Mouse (Mus musculus): ENCODE results near the gene Krtap19-2. TPM values are rescaled to one million over a fixed set of nuclear protein-coding genes. Genes with fewer than 3 reads are reported as not detected.

Gene Krtap19-2
- not detected in 2 replicates for polyA plus RNA-seq (2015; fragmentation: Nextera tagmentation; extraction: Ambion mirVana)

- Histone ChIP-seq H3K4me2 (replicated peaks) (no peak within 1 kb of the TSS), H3K27me3 (replicated peaks) (no peaks in the 10 kb centered on the region), H3K4me3 (replicated peaks) (no peak within 1 kb of the TSS), H3K9ac (no peak within 1 kb of the TSS), H3K36me3 (no peaks in the 10 kb centered on the region), H3K9me3 (no peaks in the 10 kb centered on the region), H3K27ac (no peak within 1 kb of the TSS), H3K4me1 (replicated peaks) (no peaks in the 10 kb centered on the region)
- no peak for ATAC-seq
- WGBS, result 92% methylated on average over 3 of the region's 3 CpGs
These were observed at the start of gene Krtap19-2 for GRCm38 (mm10) chr16:88874169-88874568. TSS of gene Krtap19-2 (minus strand) at chr16:88874269.

- H3K4me3 ChIP-seq (replicated peaks), result no peak within 1 kb of the TSS
- 90% methylated on average over 6 of the region's 6 CpGs for WGBS
- ATAC-seq, result no peak
These were observed 22.3 kb upstream of the Krtap19-2 start, which contains the start of gene Krtap19-5 for GRCm38 (mm10) chr16:88896357-88896756. TSS of gene Krtap19-5 (minus strand) at chr16:88896457.

DNA sequence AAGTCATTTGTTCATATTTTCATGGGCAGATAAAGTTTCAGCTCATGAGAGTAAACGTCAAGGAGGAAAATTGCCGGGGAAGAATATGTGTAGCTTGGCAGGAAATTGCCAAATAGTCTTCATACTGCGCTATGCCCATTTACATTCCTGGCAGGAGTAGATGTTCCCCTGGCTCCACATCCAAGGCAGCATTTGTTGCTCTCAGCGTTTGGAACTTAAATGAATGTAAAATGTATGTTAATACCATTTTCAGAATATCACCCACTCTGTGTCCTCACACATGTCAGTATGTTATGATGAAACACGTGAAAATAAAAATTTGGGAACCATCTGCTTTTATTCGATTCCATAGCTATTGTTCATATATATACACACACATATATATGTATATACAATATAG, 12.8 kb upstream of the Krtap19-2 start:
- no peak overlapping the region for H3K9ac ChIP-seq
- H3K27me3 ChIP-seq (replicated peaks), result no peaks in the 10 kb centered on the region
- no peak overlapping the region for H3K27ac ChIP-seq
- no peak for ATAC-seq
- H3K36me3 ChIP-seq, result no peaks in the 10 kb centered on the region
- H3K9me3 ChIP-seq, result no peaks in the 10 kb centered on the region
- H3K4me1 ChIP-seq (replicated peaks), result no peaks in the 10 kb centered on the region
- no peak overlapping the region for H3K4me2 ChIP-seq (replicated peaks)
- WGBS, result 86% methylated on average over 6 of the region's 6 CpGs
- no peak overlapping the region for H3K4me3 ChIP-seq (replicated peaks)

More at GRCm38 (mm10) chr16:88896357-88896756, 22.3 kb upstream of the Krtap19-2 start, which contains the start of gene Krtap19-5:
- H3K27ac ChIP-seq, result no peak within 1 kb of the TSS
- H3K36me3 ChIP-seq, result no peaks in the 10 kb centered on the region
- no peaks in the 10 kb centered on the region for H3K27me3 ChIP-seq (replicated peaks)
- no peak within 1 kb of the TSS for H3K4me2 ChIP-seq (replicated peaks)
- no peaks in the 10 kb centered on the region for H3K4me1 ChIP-seq (replicated peaks)
- H3K9ac ChIP-seq, result no peak within 1 kb of the TSS
- H3K9me3 ChIP-seq, result no peaks in the 10 kb centered on the region

GRCm38 (mm10) chr16:88884989-88885388, 10.9 kb upstream of the Krtap19-2 start, which contains the start of gene Krtap19-4:
TSS of gene Krtap19-4 (minus strand) at chr16:88885089.
- no peak within 1 kb of the TSS for H3K27ac ChIP-seq
- H3K9me3 ChIP-seq, result no peaks in the 10 kb centered on the region
- H3K4me1 ChIP-seq (replicated peaks), result no peaks in the 10 kb centered on the region
- H3K36me3 ChIP-seq, result no peaks in the 10 kb centered on the region
- no peak within 1 kb of the TSS for H3K9ac ChIP-seq
- WGBS, result 93% methylated on average over 5 of the region's 5 CpGs
- no peak within 1 kb of the TSS for H3K4me3 ChIP-seq (replicated peaks)
- H3K4me2 ChIP-seq (replicated peaks), result no peak within 1 kb of the TSS
- no peaks in the 10 kb centered on the region for H3K27me3 ChIP-seq (replicated peaks)
- no peak for ATAC-seq

DNA sequence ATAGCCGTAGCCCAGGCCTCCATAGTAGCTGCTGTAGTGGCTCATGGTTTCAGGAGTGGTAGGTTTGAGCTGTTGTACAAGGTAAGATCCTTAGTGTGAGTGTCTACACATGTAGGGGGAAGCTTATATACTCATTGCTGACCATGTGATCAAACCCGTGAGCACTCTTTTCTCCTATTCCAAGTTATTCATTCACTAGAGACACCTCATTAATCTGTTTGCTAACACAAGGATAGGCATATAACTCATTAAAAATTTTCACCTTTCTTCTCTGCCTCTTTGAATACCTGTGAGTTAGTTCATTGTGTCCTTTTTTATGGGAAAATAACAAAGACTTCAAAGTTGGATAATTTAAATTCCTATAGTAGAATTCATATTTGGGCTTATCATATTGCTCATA, 3.9 kb upstream of the Krtap19-2 start, which contains the start of gene Krtap19-3:
Gene Krtap19-3 (minus strand): TSS at position 101 of the 400 bp plus-strand sequence.
- no peaks in the 10 kb centered on the region for H3K27me3 ChIP-seq (replicated peaks)
- no peak within 1 kb of the TSS for H3K4me2 ChIP-seq (replicated peaks)
- 85% methylated on average over 2 of the region's 2 CpGs for WGBS
- no peak for ATAC-seq
- H3K9me3 ChIP-seq, result no peaks in the 10 kb centered on the region
- H3K36me3 ChIP-seq, result no peaks in the 10 kb centered on the region
- no peaks in the 10 kb centered on the region for H3K4me1 ChIP-seq (replicated peaks)
- no peak within 1 kb of the TSS for H3K4me3 ChIP-seq (replicated peaks)
- no peak within 1 kb of the TSS for H3K27ac ChIP-seq
- H3K9ac ChIP-seq, result no peak within 1 kb of the TSS

DNA sequence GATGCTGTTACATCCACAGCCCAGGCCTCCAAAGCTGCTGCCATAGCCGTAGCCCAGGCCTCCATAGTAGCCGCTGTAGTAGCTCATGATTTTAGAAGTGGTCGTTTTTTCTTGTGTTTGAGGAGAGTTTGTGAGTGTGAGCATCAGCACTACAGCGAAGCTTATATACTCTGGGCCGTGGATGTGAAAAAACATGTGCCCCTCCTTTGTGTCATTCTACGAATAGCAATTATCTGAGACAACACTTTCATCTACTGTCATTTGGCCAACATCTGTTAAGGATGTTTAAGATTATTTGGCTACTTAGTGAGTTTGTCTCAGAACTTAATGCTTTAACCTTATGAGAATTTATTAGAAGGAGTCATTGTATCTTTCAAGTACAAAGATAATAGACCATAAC, 4.8 kb downstream of the Krtap19-2 start, which contains the start of gene Krtap19-1:
Gene Krtap19-1 (minus strand): TSS at position 101 of the 400 bp plus-strand sequence.
- Histone ChIP-seq H3K4me1 (replicated peaks) (no peaks in the 10 kb centered on the region), H3K4me3 (replicated peaks) (no peak within 1 kb of the TSS), H3K36me3 (no peaks in the 10 kb centered on the region), H3K9ac (no peak within 1 kb of the TSS), H3K4me2 (replicated peaks) (no peak within 1 kb of the TSS), H3K27ac (no peak within 1 kb of the TSS), H3K27me3 (replicated peaks) (no peaks in the 10 kb centered on the region), H3K9me3 (no peaks in the 10 kb centered on the region)
- WGBS, result 91% methylated on average over 6 of the region's 6 CpGs
- ATAC-seq, result no peak

GRCm38 (mm10) chr16:88864887-88865407, 9.1 kb downstream of the Krtap19-2 start:
- 81% methylated on average over 4 of the region's 4 CpGs for WGBS
- Histone ChIP-seq H3K36me3 (no peaks in the 10 kb centered on the region), H3K27ac (no peak overlapping the region), H3K4me1 (replicated peaks) (no peaks in the 10 kb centered on the region), H3K4me3 (replicated peaks) (no peak overlapping the region), H3K27me3 (replicated peaks) (no peaks in the 10 kb centered on the region), H3K4me2 (replicated peaks) (no peak overlapping the region), H3K9ac (no peak overlapping the region), H3K9me3 (no peaks in the 10 kb centered on the region)
- ATAC-seq, result no peak

DNA sequence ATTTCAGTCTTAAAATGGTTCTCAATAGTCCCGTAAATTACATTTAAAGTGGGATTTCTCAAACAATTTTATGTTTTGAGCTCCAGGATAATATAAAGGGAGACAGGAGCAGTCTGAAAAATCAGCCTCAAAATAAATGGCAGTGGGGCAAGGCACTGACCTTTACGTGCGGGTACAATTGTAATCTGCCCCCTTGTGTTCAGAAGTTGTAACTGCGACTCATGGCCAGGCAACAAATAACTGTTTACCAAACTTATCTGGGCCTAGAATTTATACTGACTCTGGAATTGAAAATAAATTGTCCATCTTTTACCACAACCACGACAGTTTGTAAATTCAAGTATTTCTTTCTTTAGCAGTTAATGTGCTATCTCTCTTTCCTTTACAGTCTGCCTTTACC, 22.6 kb downstream of the Krtap19-2 start:
- WGBS, result 14% methylated on average over 5 of the region's 5 CpGs
- Histone ChIP-seq H3K9ac (no peak overlapping the region), H3K4me2 (replicated peaks) (no peak overlapping the region), H3K36me3 (no peaks in the 10 kb centered on the region), H3K27ac (no peak overlapping the region), H3K9me3 (no peaks in the 10 kb centered on the region), H3K4me3 (replicated peaks) (no peak overlapping the region), H3K27me3 (replicated peaks) (no peaks in the 10 kb centered on the region), H3K4me1 (replicated peaks) (no peaks in the 10 kb centered on the region)
- ATAC-seq, result no peak

DNA sequence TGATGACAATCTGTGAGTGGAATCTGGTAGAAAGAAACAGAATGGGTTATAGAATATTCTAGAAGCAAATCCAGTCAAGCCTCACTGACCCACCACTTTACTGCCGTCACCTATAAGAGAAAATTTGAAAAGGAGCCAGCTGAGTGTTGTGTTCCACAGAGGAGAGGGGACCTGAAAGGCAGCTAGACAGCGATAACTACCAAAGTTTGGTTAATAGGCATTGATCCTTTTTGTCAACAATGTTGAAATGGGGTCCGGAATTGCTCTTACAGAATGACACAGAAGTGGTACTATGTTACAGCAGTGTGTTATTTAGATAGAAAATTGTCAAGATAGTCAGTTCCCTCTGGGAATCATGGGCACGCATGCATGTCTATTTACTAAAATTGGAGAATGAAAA, 25.5 kb downstream of the Krtap19-2 start:
- no peaks in the 10 kb centered on the region for H3K36me3 ChIP-seq
- 80% methylated on average over 4 of the region's 4 CpGs for WGBS
- H3K4me2 ChIP-seq (replicated peaks), result no peak overlapping the region
- no peaks in the 10 kb centered on the region for H3K27me3 ChIP-seq (replicated peaks)
- H3K27ac ChIP-seq, result no peak overlapping the region
- no peak overlapping the region for H3K9ac ChIP-seq
- no peaks in the 10 kb centered on the region for H3K4me1 ChIP-seq (replicated peaks)
- H3K4me3 ChIP-seq (replicated peaks), result no peak overlapping the region
- no peaks in the 10 kb centered on the region for H3K9me3 ChIP-seq
- no peak for ATAC-seq

DNA sequence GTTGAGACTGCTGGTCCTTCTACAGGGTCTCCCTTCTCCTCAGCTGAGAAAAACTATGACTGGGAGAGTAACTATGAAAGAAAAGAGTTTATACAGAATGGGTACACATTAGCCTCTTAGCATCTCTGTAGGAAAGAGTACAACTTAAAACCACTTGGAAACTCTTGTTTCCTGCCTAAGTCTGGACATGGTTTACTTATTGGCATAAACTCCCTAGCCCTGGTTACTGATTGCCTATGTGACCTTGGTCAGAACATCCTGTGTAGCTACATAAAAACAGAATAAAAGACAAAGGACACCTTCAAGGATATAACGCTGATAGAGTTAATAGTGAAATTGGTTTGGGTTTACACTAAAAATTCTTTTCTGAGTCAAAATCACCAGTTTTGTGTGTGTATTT, 26.7 kb downstream of the Krtap19-2 start:
- 94% methylated on average over 1 of the region's 1 CpGs for WGBS
- no peak overlapping the region for H3K9ac ChIP-seq
- H3K36me3 ChIP-seq, result no peaks in the 10 kb centered on the region

GRCm38 (mm10) chr16:88826978-88827377, 47.1 kb downstream of the Krtap19-2 start:
- H3K4me1 ChIP-seq (replicated peaks), result no peaks in the 10 kb centered on the region
- H3K4me3 ChIP-seq (replicated peaks), result no peak overlapping the region
- no peak for ATAC-seq
- H3K9ac ChIP-seq, result no peak overlapping the region
- H3K36me3 ChIP-seq, result no peaks in the 10 kb centered on the region
- no peak overlapping the region for H3K4me2 ChIP-seq (replicated peaks)
- H3K27me3 ChIP-seq (replicated peaks), result no peaks in the 10 kb centered on the region
- WGBS, result 82% methylated on average over 3 of the region's 3 CpGs
- no peak overlapping the region for H3K27ac ChIP-seq
- no peaks in the 10 kb centered on the region for H3K9me3 ChIP-seq

More for the DNA sequence above, 26.7 kb downstream of the Krtap19-2 start:
- H3K4me3 ChIP-seq (replicated peaks), result no peak overlapping the region
- H3K4me2 ChIP-seq (replicated peaks), result no peak overlapping the region
- no peaks in the 10 kb centered on the region for H3K9me3 ChIP-seq
- no peaks in the 10 kb centered on the region for H3K4me1 ChIP-seq (replicated peaks)
- H3K27me3 ChIP-seq (replicated peaks), result no peaks in the 10 kb centered on the region
- ATAC-seq, result no peak
- no peak overlapping the region for H3K27ac ChIP-seq

GRCm38 (mm10) chr16:88826095-88826652, 47.9 kb downstream of the Krtap19-2 start, which contains the start of gene Krtap14:
TSS of gene Krtap14 (minus strand) at chr16:88826145.
- Histone ChIP-seq H3K4me3 (replicated peaks) (no peak within 1 kb of the TSS), H3K4me2 (replicated peaks) (no peak within 1 kb of the TSS), H3K36me3 (no peaks in the 10 kb centered on the region), H3K9ac (no peak within 1 kb of the TSS), H3K4me1 (replicated peaks) (no peaks in the 10 kb centered on the region), H3K9me3 (no peaks in the 10 kb centered on the region), H3K27ac (no peak within 1 kb of the TSS), H3K27me3 (replicated peaks) (no peaks in the 10 kb centered on the region)
- WGBS, result 89% methylated on average over 9 of the region's 9 CpGs
- no peak for ATAC-seq

- Histone ChIP-seq H3K9ac (no peak overlapping the region), H3K36me3 (no peaks in the 10 kb centered on the region), H3K4me1 (replicated peaks) (no peaks in the 10 kb centered on the region), H3K4me3 (replicated peaks) (no peak overlapping the region), H3K27me3 (replicated peaks) (no peaks in the 10 kb centered on the region), H3K4me2 (replicated peaks) (no peak overlapping the region), H3K27ac (no peak overlapping the region), H3K9me3 (no peaks in the 10 kb centered on the region)
- 87% methylated on average over 3 of the region's 3 CpGs for WGBS
- ATAC-seq, result no peak
These were observed 50.3 kb downstream of the Krtap19-2 start for GRCm38 (mm10) chr16:88823736-88824135.
